Mouse (Mus musculus): ENCODE data around the gene Uchl4.

Uchl4 gene

GRCm38 (mm10) chr9:64274291-64274690 is 39.3 kb downstream of the Uchl4 start:
- no peak for DNase-seq (ENCODE audit: low spot score)

- no peak for DNase-seq (ENCODE audit: low spot score)
Measured at GRCm38 (mm10) chr9:64274919-64275318, 39.9 kb downstream of the Uchl4 start.

- peak; percentile 80 for DNase-seq (ENCODE audit: low spot score)
Measured at GRCm38 (mm10) chr9:64277706-64278105, 42.7 kb downstream of the Uchl4 start.

- DNase-seq (ENCODE audit: low spot score) = no peak
Measured at GRCm38 (mm10) chr9:64278665-64279310, 43.8 kb downstream of the Uchl4 start.

- DNase-seq (ENCODE audit: low spot score) = peak; percentile 99
Measured at GRCm38 (mm10) chr9:64281105-64281780, 46.2 kb downstream of the Uchl4 start, which contains the start of gene Tipin. Gene Tipin (plus strand): TSS chr9:64281581.

GRCm38 (mm10) chr9:64281781-64282178 is 46.8 kb downstream of the Uchl4 start:
- no peak for DNase-seq (ENCODE audit: low spot score)

- DNase-seq (ENCODE audit: low spot score) = no peak
Measured at GRCm38 (mm10) chr9:64282404-64282987, 47.5 kb downstream of the Uchl4 start.

Measured in embryo, embryonic 10 days (tissue).